Mouse (Mus musculus) E14TG2a.4 (cell line): Measurements from ENCODE around the gene Smtnl1.

Source experiments
- H3K27me3 ChIP-seq: 2 replicates; pipeline ENCODE4 v1.6.1; 2014; ENCODE audit warnings: low read length, control low read depth; ENCODE audit not compliant: insufficient read depth
- H3K36me3 ChIP-seq: 2 replicates; pipeline ENCODE4 v1.6.1; 2014; ENCODE audit warnings: low read length, control low read depth; ENCODE audit not compliant: insufficient read depth
- H3K4me1 ChIP-seq: replicated peaks from 2 replicates; pipeline ENCODE4 v1.6.1; 2014; ENCODE audit warnings: low read depth, low read length, control low read depth
- H3K4me3 ChIP-seq: replicated peaks from 2 replicates; pipeline ENCODE4 v1.5.1; 2014; ENCODE audit warnings: mild to moderate bottlenecking, low read length
- H3K9me3 ChIP-seq: 2 replicates; pipeline ENCODE4 v1.6.1; 2014; ENCODE audit warnings: low read length, control low read depth
- CTCF ChIP-seq: conservative IDR thresholded peaks from 2 replicates; pipeline ENCODE4 v1.5.1; 2014; ENCODE audit warnings: low read length
- NANOG ChIP-seq: IDR thresholded peaks from 2 replicates; pipeline ENCODE4 v1.6.1; 2014; ENCODE audit warnings: borderline replicate concordance, low read length, mixed read lengths
- POU5F1 ChIP-seq: IDR thresholded peaks from 2 replicates; pipeline ENCODE4 v1.6.1; 2014; ENCODE audit warnings: low read length, borderline replicate concordance

The Smtnl1 gene

GRCm38 (mm10) chr2:84774751-84775150 is 47.7 kb downstream of the Smtnl1 start:
- H3K27me3 ChIP-seq: peaks cover 22% of the 10 kb centered on the region
- TF ChIP-seq POU5F1 (no peak), CTCF (no peak), NANOG (no peak)

GRCm38 (mm10) chr2:84773195-84773594 is 49.3 kb downstream of the Smtnl1 start:
- TF ChIP-seq POU5F1 (no peak), CTCF (no peak), NANOG (no peak)
- Histone ChIP-seq H3K36me3 (peaks cover 3% of the 10 kb centered on the region; the same call in 1 of the 2 replicates), H3K27me3 (peaks cover 26% of the 10 kb centered on the region), H3K9me3 (no peaks in the 10 kb centered on the region), H3K4me1 (peaks cover 29% of the 10 kb centered on the region), H3K4me3 (no peak overlapping the region)

More at GRCm38 (mm10) chr2:84774751-84775150, 47.7 kb downstream of the Smtnl1 start:
- H3K4me3 ChIP-seq: peak overlapping the region; percentile 69
- H3K9me3 ChIP-seq: no peaks in the 10 kb centered on the region
- H3K36me3 ChIP-seq: peaks cover 2% of the 10 kb centered on the region; the same call in 1 of the 2 replicates
- peaks cover 36% of the 10 kb centered on the region for H3K4me1 ChIP-seq

- H3K36me3 ChIP-seq: peaks cover 3% of the 10 kb centered on the region; the same call in 1 of the 2 replicates
- no peak for TF ChIP-seq NANOG
- no peak for TF ChIP-seq POU5F1
- peaks cover 28% of the 10 kb centered on the region for H3K27me3 ChIP-seq
- peaks cover 29% of the 10 kb centered on the region for H3K4me1 ChIP-seq
- no peaks in the 10 kb centered on the region for H3K9me3 ChIP-seq
- no peak overlapping the region for H3K4me3 ChIP-seq
These were observed 50.0 kb downstream of the Smtnl1 start for GRCm38 (mm10) chr2:84772454-84772853.

- Histone ChIP-seq H3K27me3 (peaks cover 36% of the 10 kb centered on the region), H3K4me1 (peaks cover 18% of the 10 kb centered on the region), H3K4me3 (no peak overlapping the region), H3K9me3 (no peaks in the 10 kb centered on the region), H3K36me3 (peaks cover 13% of the 10 kb centered on the region)
- TF ChIP-seq POU5F1: no peak
- TF ChIP-seq NANOG: no peak
- no peak for TF ChIP-seq CTCF
These were observed 52.0 kb downstream of the Smtnl1 start for GRCm38 (mm10) chr2:84770501-84770900.

- peaks cover 16% of the 10 kb centered on the region; the same call in 1 of the 2 replicates for H3K36me3 ChIP-seq
- H3K27me3 ChIP-seq: peaks cover 25% of the 10 kb centered on the region
- H3K9me3 ChIP-seq: no peaks in the 10 kb centered on the region
- no peak overlapping the region for H3K4me3 ChIP-seq
- TF ChIP-seq CTCF (no peak), NANOG (no peak), POU5F1 (no peak)
- H3K4me1 ChIP-seq: peaks cover 33% of the 10 kb centered on the region
These were observed 59.6 kb downstream of the Smtnl1 start for GRCm38 (mm10) chr2:84762818-84763217.

- TF ChIP-seq NANOG (peak; percentile 99), CTCF (no peak), POU5F1 (peak; percentile 87; the same call in 1 of the 2 replicates)
- Histone ChIP-seq H3K36me3 (peaks cover 16% of the 10 kb centered on the region; the same call in 1 of the 2 replicates), H3K27me3 (peaks cover 22% of the 10 kb centered on the region), H3K4me3 (no peak overlapping the region), H3K9me3 (no peaks in the 10 kb centered on the region), H3K4me1 (peaks cover 38% of the 10 kb centered on the region)
These were observed 60.2 kb downstream of the Smtnl1 start for GRCm38 (mm10) chr2:84762295-84762694.

- H3K4me3 ChIP-seq: no peak overlapping the region
- no peaks in the 10 kb centered on the region for H3K9me3 ChIP-seq
- no peak for TF ChIP-seq NANOG
- TF ChIP-seq CTCF: no peak
- no peak for TF ChIP-seq POU5F1
- peaks cover 42% of the 10 kb centered on the region for H3K4me1 ChIP-seq
- peaks cover 19% of the 10 kb centered on the region for H3K27me3 ChIP-seq
- H3K36me3 ChIP-seq: peaks cover 15% of the 10 kb centered on the region; the same call in 1 of the 2 replicates
These were observed 60.6 kb downstream of the Smtnl1 start for GRCm38 (mm10) chr2:84761840-84762239.

GRCm38 (mm10) chr2:84761309-84761708 is 61.1 kb downstream of the Smtnl1 start:
- H3K27me3 ChIP-seq: peaks cover 16% of the 10 kb centered on the region
- H3K4me1 ChIP-seq: peaks cover 48% of the 10 kb centered on the region
- no peak overlapping the region for H3K4me3 ChIP-seq
- H3K9me3 ChIP-seq: no peaks in the 10 kb centered on the region
- TF ChIP-seq NANOG: no peak
- TF ChIP-seq POU5F1: no peak
- no peak for TF ChIP-seq CTCF
- H3K36me3 ChIP-seq: peaks cover 10% of the 10 kb centered on the region; the same call in 1 of the 2 replicates
